Mouse (Mus musculus) liver, embryonic 14.5 days (tissue): ENCODE results near the gene Mcl1. TPM values are rescaled to one million over a fixed set of nuclear protein-coding genes. Genes with fewer than 3 reads are reported as not detected.

Source experiments
- ATAC-seq: fragments of 200-750 bp; cut with Nextera tagmentation; 2 replicates; pipeline ENCODE4 v1.8.0; 2017; ENCODE audit warnings: moderate number of reproducible peaks, mild to moderate bottlenecking, moderate library complexity; ENCODE audit not compliant: insufficient read depth
- DNase-seq, 3 experiments: peaks; one replicate each; pipeline ENCODE4 v3.0.0-alpha.2; 2012 to 2013; ENCODE audit warnings: low read depth in 3 of 3, low spot score in 3 of 3
- H3K27ac ChIP-seq: fragments of 300-500 bp; sonication (generic); 2 replicates; pipeline ENCODE4 v1.5.1; 2014; ENCODE audit warnings: moderate library complexity, mild to moderate bottlenecking, control low read depth, inconsistent platforms
- H3K27me3 ChIP-seq: fragments of 300-500 bp; sonication (generic); 2 replicates; pipeline ENCODE4 v1.6.1; 2014; ENCODE audit warnings: mild to moderate bottlenecking, low read length, moderate library complexity; ENCODE audit not compliant: control insufficient read depth, insufficient read depth
- H3K36me3 ChIP-seq: fragments of 300-500 bp; sonication (generic); replicated peaks from 2 replicates; pipeline ENCODE4 v1.6.1; 2014; ENCODE audit warnings: low read depth; ENCODE audit not compliant: control insufficient read depth, insufficient read depth
- H3K4me1 ChIP-seq, 2 experiments: fragments of 200-500 bp in 1 of 2; fragments of 300-500 bp in 1 of 2; sonication (generic) in 1 of 2; replicated peaks; 2 replicates each; pipeline ENCODE4 v1.6.1; 2012 to 2014; ENCODE audit warnings: antibody characterized with exemption in 1 of 2, inconsistent platforms in 1 of 2, low read length in 1 of 2; ENCODE audit not compliant: control insufficient read depth in 2 of 2, insufficient read depth in 2 of 2
- H3K4me2 ChIP-seq: fragments of 300-500 bp; sonication (generic); 2 replicates; pipeline ENCODE4 v1.6.1; 2014; ENCODE audit warnings: low read depth, mild to moderate bottlenecking, control low read depth, moderate library complexity
- H3K4me3 ChIP-seq, 2 experiments: fragments of 200-500 bp in 1 of 2; fragments of 300-500 bp in 1 of 2; sonication (generic) in 1 of 2; 2 replicates each; pipeline ENCODE4 v1.5.1; 2012 to 2014; ENCODE audit warnings: low read depth in 2 of 2, low read length in 2 of 2, mild to moderate bottlenecking in 2 of 2, control low read depth in 1 of 2, inconsistent platforms in 1 of 2, moderate library complexity in 1 of 2; ENCODE audit not compliant: insufficient read depth in 1 of 2
- H3K9ac ChIP-seq: fragments of 300-500 bp; sonication (generic); replicated peaks from 2 replicates; pipeline ENCODE4 v1.6.1; 2014; ENCODE audit warnings: mild to moderate bottlenecking, control low read depth, moderate library complexity
- H3K9me3 ChIP-seq: fragments of 300-500 bp; sonication (generic); 2 replicates; pipeline ENCODE4 v1.6.1; 2016; ENCODE audit warnings: low read length, mixed read lengths; ENCODE audit not compliant: control insufficient read depth
- CTCF ChIP-seq: IDR thresholded peaks from 2 replicates; pipeline ENCODE4 v1.5.1; 2016; ENCODE audit warnings: antibody characterized with exemption, low read depth, control low read depth
- EP300 ChIP-seq: IDR thresholded peaks from 2 replicates; pipeline ENCODE4 v1.6.1; 2016; ENCODE audit warnings: antibody characterized with exemption, low read depth
- WGBS: fragments of 180-500 bp; shearing (Covaris S2); extraction: QIAGEN DNeasy Blood & Tissue Kit; methylation state at CpG from one replicate; pipeline ENCODE4 v1.1.7; 2014; ENCODE audit not compliant: insufficient replicate concordance; 5-methylcytosine and 5-hydroxymethylcytosine counted together
- polyA plus RNA-seq, 2 experiments: library from polyadenylated mRNA; depleted of rRNA in 1 of 2; stranded (reverse) in 1 of 2; unstranded in 1 of 2; fragments of >200 nt; fragmentation: Nextera tagmentation in 1 of 2; extraction: Ambion mirVana in 1 of 2; gene quantifications; 2 replicates each; pipeline versions ENCODE4 v1.2.1 to v1.2.3; 2012 to 2014

The Mcl1 gene
- polyA plus RNA-seq, 2 experiments, result 34.6 to 39.2 TPM

GRCm38 (mm10) chr3:95630856-95631255 is 27.7 kb upstream of the Mcl1 start:
- Histone ChIP-seq H3K36me3 (peaks cover 92% of the 10 kb centered on the region), H3K4me2 (no peak overlapping the region), H3K4me1 (peaks cover 5 to 8% of the 10 kb centered on the region in 2 experiments), H3K27ac (no peak overlapping the region), H3K4me3 (no peak overlapping the region), H3K9ac (no peak overlapping the region), H3K27me3 (no peaks in the 10 kb centered on the region), H3K9me3 (no peaks in the 10 kb centered on the region)
- no peak for TF ChIP-seq CTCF
- no peak for TF ChIP-seq EP300
- WGBS, result 63% methylated on average over 3 of the region's 3 CpGs
- DNase-seq, result no peak
- ATAC-seq, result no peak

GRCm38 (mm10) chr3:95631304-95631703 is 27.3 kb upstream of the Mcl1 start:
- no peak overlapping the region for H3K9ac ChIP-seq
- no peaks in the 10 kb centered on the region for H3K27me3 ChIP-seq
- no peak overlapping the region; the same call in 1 of the 2 replicates for H3K27ac ChIP-seq
- H3K4me2 ChIP-seq, result no peak overlapping the region
- no peaks in the 10 kb centered on the region for H3K9me3 ChIP-seq
- TF ChIP-seq EP300, result no peak
- TF ChIP-seq CTCF, result no peak
- WGBS, result 72% methylated on average over 6 of the region's 6 CpGs
- ATAC-seq, result no peak
- peaks cover under 1 to 7% of the 10 kb centered on the region in 2 experiments; a peak in 3 of 4 replicates for H3K4me1 ChIP-seq
- no peak for DNase-seq
- H3K4me3 ChIP-seq, result no peak overlapping the region
- peaks cover 95% of the 10 kb centered on the region for H3K36me3 ChIP-seq

DNA sequence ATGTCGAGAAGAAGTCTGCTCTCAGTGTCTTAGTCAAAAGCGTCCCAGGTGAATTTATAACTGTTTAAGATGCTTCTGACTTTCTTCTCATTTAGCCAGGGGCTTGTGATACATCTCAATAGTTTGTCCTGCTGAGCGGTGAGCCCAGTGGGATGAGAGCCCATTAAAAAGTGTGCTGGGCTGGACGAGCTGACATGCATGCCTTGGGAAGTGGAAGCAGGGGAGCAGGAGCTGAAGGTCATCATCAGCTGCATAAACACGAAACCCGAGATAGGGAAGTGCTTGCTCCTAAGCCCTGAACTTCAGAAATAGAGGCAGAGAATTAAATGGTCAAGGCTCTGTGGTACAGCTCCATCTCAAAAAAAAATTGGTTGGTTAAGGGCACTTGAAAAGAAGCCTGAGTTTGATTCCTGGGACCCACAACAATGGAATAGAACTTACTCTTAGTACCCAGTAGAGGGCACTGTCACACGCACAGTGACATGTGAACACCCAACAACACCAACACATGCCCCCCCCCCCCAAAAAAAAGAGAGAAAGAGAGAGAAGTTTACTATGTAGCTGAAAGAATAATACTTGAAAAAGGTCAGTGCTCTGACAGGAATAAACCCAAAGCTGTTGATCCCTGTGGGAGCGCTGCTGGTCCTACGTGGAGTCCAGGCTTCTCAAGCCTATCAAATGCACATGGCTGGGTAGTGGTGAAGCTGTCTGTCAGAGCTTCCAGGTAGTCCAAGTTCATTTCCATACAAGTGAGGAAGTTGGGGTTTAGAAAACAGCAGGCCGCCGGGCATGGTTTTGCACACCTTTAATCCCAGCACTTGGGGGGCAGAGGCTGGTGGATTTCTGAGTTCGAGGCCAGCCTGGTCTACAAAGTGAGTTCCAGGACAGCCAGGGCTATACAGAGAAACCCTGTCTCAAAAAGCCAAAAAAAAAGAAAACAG is 25.7 kb upstream of the Mcl1 start:
- peaks cover 0 to 9% of the 10 kb centered on the region in 2 experiments; a peak in 1 of 4 replicates for H3K4me1 ChIP-seq
- no peak overlapping the region for H3K4me3 ChIP-seq
- no peak overlapping the region for H3K27ac ChIP-seq
- H3K4me2 ChIP-seq, result no peak overlapping the region
- H3K27me3 ChIP-seq, result no peaks in the 10 kb centered on the region
- no peak for DNase-seq
- H3K9me3 ChIP-seq, result no peaks in the 10 kb centered on the region
- peaks cover 85% of the 10 kb centered on the region for H3K36me3 ChIP-seq
- 75% methylated on average over 12 of the region's 12 CpGs for WGBS
- no peak overlapping the region for H3K9ac ChIP-seq
- peak; percentile 66 for TF ChIP-seq CTCF
- TF ChIP-seq EP300, result no peak
- 0 out of 2 replicates have a peak, but pooled peaks have one; percentile 8 for ATAC-seq

DNA sequence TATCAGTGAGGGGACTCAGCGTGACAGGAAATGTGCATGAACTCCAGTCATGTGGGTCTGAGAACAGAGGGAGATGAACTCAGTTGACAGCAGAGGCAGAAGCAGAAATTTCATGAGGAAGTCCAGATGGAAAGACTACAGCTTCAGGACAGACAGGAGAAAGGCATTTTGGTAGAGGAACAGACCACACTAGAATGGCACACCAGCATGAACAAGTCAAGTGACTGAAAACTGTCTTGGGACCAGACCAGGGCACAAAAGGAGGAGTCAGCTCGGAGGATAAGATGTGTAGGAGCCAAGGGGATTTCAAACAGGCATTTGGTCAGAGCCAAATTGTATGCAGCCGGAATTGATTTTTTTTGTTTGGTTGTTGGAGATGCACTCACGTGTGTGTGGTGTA is 23.0 kb upstream of the Mcl1 start:
- 77% methylated on average over 4 of the region's 4 CpGs for WGBS
- Histone ChIP-seq H3K4me1 (peaks cover 10 to 13% of the 10 kb centered on the region in 2 experiments), H3K9me3 (no peaks in the 10 kb centered on the region), H3K9ac (no peak overlapping the region; the same call in 1 of the 2 replicates), H3K27me3 (no peaks in the 10 kb centered on the region), H3K27ac (no peak overlapping the region), H3K36me3 (peaks cover 57% of the 10 kb centered on the region), H3K4me2 (no peak overlapping the region), H3K4me3 (no peak overlapping the region)
- TF ChIP-seq EP300, result no peak
- no peak for TF ChIP-seq CTCF
- ATAC-seq (peak; percentile 6; the same call in 1 of the 2 replicates), DNase-seq (no peak)

GRCm38 (mm10) chr3:95636072-95636471 is 22.5 kb upstream of the Mcl1 start:
- no peak overlapping the region for H3K4me2 ChIP-seq
- WGBS, result 70% methylated on average over 4 of the region's 4 CpGs
- H3K27me3 ChIP-seq, result no peaks in the 10 kb centered on the region
- H3K27ac ChIP-seq, result no peak overlapping the region; the same call in 1 of the 2 replicates
- no peak overlapping the region for H3K4me3 ChIP-seq
- no peaks in the 10 kb centered on the region for H3K9me3 ChIP-seq
- H3K4me1 ChIP-seq, result peaks cover 10 to 13% of the 10 kb centered on the region in 2 experiments
- H3K36me3 ChIP-seq, result peaks cover 53% of the 10 kb centered on the region
- ATAC-seq (peak; percentile 44; the same call in 1 of the 2 replicates), DNase-seq (no peak)
- no peak overlapping the region for H3K9ac ChIP-seq
- no peak for TF ChIP-seq CTCF
- no peak for TF ChIP-seq EP300
